Mouse (Mus musculus): Measurements from ENCODE around the gene Apopt1. TPM values are rescaled to one million over a fixed set of nuclear protein-coding genes. Genes with fewer than 3 reads are reported as not detected.
"Not testable (repeated sequence)": the region's sequence is repeated elsewhere in the genome, so short reads cannot be mapped to it uniquely, and the experiment has no call there.

The Apopt1 gene
- polyA plus RNA-seq, 1 experiment from 2014 or later = 69.6 TPM

- Histone ChIP-seq H3K4me1 (ENCODE audit: control insufficient read depth, insufficient read depth, low read length) (no peaks in the 10 kb centered on the region), H3K9ac (replicated peaks; ENCODE audit: low read depth, low read length) (no peak overlapping the region), H3K9me3 (ENCODE audit: control insufficient read depth, low read length) (no peaks in the 10 kb centered on the region), H3K27me3 (ENCODE audit: control insufficient read depth, insufficient read depth, low read length) (no peaks in the 10 kb centered on the region), H3K4me2 (ENCODE audit: low read depth, low read length) (no peak overlapping the region), H3K4me3 (ENCODE audit: low read depth, low read length) (no peak overlapping the region), H3K27ac (ENCODE audit: low read depth, low read length) (no peak overlapping the region), H3K36me3 (ENCODE audit: control insufficient read depth, insufficient read depth, low read length) (peaks cover 7% of the 10 kb centered on the region)
- WGBS = 97% methylated on average over 1 of the region's 1 CpGs
- ATAC-seq (ENCODE audit: low read depth) = no peak
Measured at GRCm38 (mm10) chr12:111727956-111728355, 14.9 kb downstream of the Apopt1 start.

- H3K27me3 ChIP-seq (ENCODE audit: control insufficient read depth, insufficient read depth, low read length) = no peaks in the 10 kb centered on the region
- WGBS = 33% methylated on average over 30 of the region's 30 CpGs
- no peaks in the 10 kb centered on the region for H3K4me1 ChIP-seq (ENCODE audit: control insufficient read depth, insufficient read depth, low read length)
- H3K4me2 ChIP-seq (ENCODE audit: low read depth, low read length) = no peak overlapping the region; the same call in 1 of the 2 replicates
- no peak overlapping the region for H3K4me3 ChIP-seq (ENCODE audit: low read depth, low read length)
- no peaks in the 10 kb centered on the region for H3K36me3 ChIP-seq (ENCODE audit: control insufficient read depth, insufficient read depth, low read length)
- H3K27ac ChIP-seq (ENCODE audit: low read depth, low read length) = no peak overlapping the region
- H3K9me3 ChIP-seq (ENCODE audit: control insufficient read depth, low read length) = no peaks in the 10 kb centered on the region
- ATAC-seq (ENCODE audit: low read depth) = peak; percentile 95
- no peak overlapping the region for H3K9ac ChIP-seq (replicated peaks; ENCODE audit: low read depth, low read length)
Measured at GRCm38 (mm10) chr12:111731822-111732807, 19.1 kb downstream of the Apopt1 start.

GRCm38 (mm10) chr12:111732921-111733320, 19.9 kb downstream of the Apopt1 start:
- Histone ChIP-seq H3K9ac (replicated peaks; ENCODE audit: low read depth, low read length) (no peak overlapping the region), H3K4me1 (ENCODE audit: control insufficient read depth, insufficient read depth, low read length) (no peaks in the 10 kb centered on the region), H3K27me3 (ENCODE audit: control insufficient read depth, insufficient read depth, low read length) (no peaks in the 10 kb centered on the region), H3K27ac (ENCODE audit: low read depth, low read length) (no peak overlapping the region), H3K9me3 (ENCODE audit: control insufficient read depth, low read length) (no peaks in the 10 kb centered on the region), H3K36me3 (ENCODE audit: control insufficient read depth, insufficient read depth, low read length) (no peaks in the 10 kb centered on the region), H3K4me3 (ENCODE audit: low read depth, low read length) (no peak overlapping the region), H3K4me2 (ENCODE audit: low read depth, low read length) (no peak overlapping the region)
- 56% methylated on average over 5 of the region's 5 CpGs for WGBS
- ATAC-seq (ENCODE audit: low read depth) = 0 out of 2 replicates have a peak, but pooled peaks have one; percentile 23

GRCm38 (mm10) chr12:111734912-111735311, 21.9 kb downstream of the Apopt1 start:
- ATAC-seq (ENCODE audit: low read depth) = no peak
- no peaks in the 10 kb centered on the region for H3K27me3 ChIP-seq (ENCODE audit: control insufficient read depth, insufficient read depth, low read length)
- H3K9ac ChIP-seq (replicated peaks; ENCODE audit: low read depth, low read length) = no peak overlapping the region
- H3K4me3 ChIP-seq (ENCODE audit: low read depth, low read length) = no peak overlapping the region
- no peaks in the 10 kb centered on the region for H3K9me3 ChIP-seq (ENCODE audit: control insufficient read depth, low read length)
- H3K4me2 ChIP-seq (ENCODE audit: low read depth, low read length) = no peak overlapping the region
- no peak overlapping the region for H3K27ac ChIP-seq (ENCODE audit: low read depth, low read length)
- no peaks in the 10 kb centered on the region for H3K36me3 ChIP-seq (ENCODE audit: control insufficient read depth, insufficient read depth, low read length)
- H3K4me1 ChIP-seq (ENCODE audit: control insufficient read depth, insufficient read depth, low read length) = no peaks in the 10 kb centered on the region
- WGBS = 83% methylated on average over 3 of the region's 3 CpGs

GRCm38 (mm10) chr12:111736676-111737075, 23.6 kb downstream of the Apopt1 start:
- H3K36me3 ChIP-seq (ENCODE audit: control insufficient read depth, insufficient read depth, low read length); H3K27ac ChIP-seq (ENCODE audit: low read depth, low read length); H3K27me3 ChIP-seq (ENCODE audit: control insufficient read depth, insufficient read depth, low read length); H3K4me2 ChIP-seq (ENCODE audit: low read depth, low read length); H3K4me1 ChIP-seq (ENCODE audit: control insufficient read depth, insufficient read depth, low read length); H3K9ac ChIP-seq (replicated peaks; ENCODE audit: low read depth, low read length); ATAC-seq (ENCODE audit: low read depth); H3K9me3 ChIP-seq (ENCODE audit: control insufficient read depth, low read length); H3K4me3 ChIP-seq (ENCODE audit: low read depth, low read length): not testable (repeated sequence)
- WGBS = 92% methylated on average over 8 of the region's 8 CpGs

- no peak for ATAC-seq (ENCODE audit: low read depth)
- Histone ChIP-seq H3K9me3 (ENCODE audit: control insufficient read depth, low read length) (no peaks in the 10 kb centered on the region), H3K27me3 (ENCODE audit: control insufficient read depth, insufficient read depth, low read length) (no peaks in the 10 kb centered on the region), H3K4me3 (ENCODE audit: low read depth, low read length) (no peak overlapping the region), H3K27ac (ENCODE audit: low read depth, low read length) (no peak overlapping the region), H3K4me1 (ENCODE audit: control insufficient read depth, insufficient read depth, low read length) (no peaks in the 10 kb centered on the region), H3K9ac (replicated peaks; ENCODE audit: low read depth, low read length) (no peak overlapping the region), H3K4me2 (ENCODE audit: low read depth, low read length) (no peak overlapping the region), H3K36me3 (ENCODE audit: control insufficient read depth, insufficient read depth, low read length) (no peaks in the 10 kb centered on the region)
- 50% methylated on average over 9 of the region's 9 CpGs for WGBS
Measured at GRCm38 (mm10) chr12:111737370-111737769, 24.3 kb downstream of the Apopt1 start.

GRCm38 (mm10) chr12:111738754-111739153, 25.7 kb downstream of the Apopt1 start:
- no peaks in the 10 kb centered on the region for H3K36me3 ChIP-seq (ENCODE audit: control insufficient read depth, insufficient read depth, low read length)
- no peak overlapping the region for H3K4me2 ChIP-seq (ENCODE audit: low read depth, low read length)
- H3K4me3 ChIP-seq (ENCODE audit: low read depth, low read length) = no peak overlapping the region
- H3K9ac ChIP-seq (replicated peaks; ENCODE audit: low read depth, low read length) = no peak overlapping the region
- H3K27ac ChIP-seq (ENCODE audit: low read depth, low read length) = no peak overlapping the region
- H3K27me3 ChIP-seq (ENCODE audit: control insufficient read depth, insufficient read depth, low read length) = no peaks in the 10 kb centered on the region
- 14% methylated on average over 3 of the region's 3 CpGs for WGBS
- H3K4me1 ChIP-seq (ENCODE audit: control insufficient read depth, insufficient read depth, low read length) = no peaks in the 10 kb centered on the region
- H3K9me3 ChIP-seq (ENCODE audit: control insufficient read depth, low read length) = no peaks in the 10 kb centered on the region
- ATAC-seq (ENCODE audit: low read depth) = no peak

GRCm38 (mm10) chr12:111741338-111741737, 28.3 kb downstream of the Apopt1 start:
- Histone ChIP-seq H3K9me3 (ENCODE audit: control insufficient read depth, low read length) (no peaks in the 10 kb centered on the region), H3K4me1 (ENCODE audit: control insufficient read depth, insufficient read depth, low read length) (no peaks in the 10 kb centered on the region), H3K4me3 (ENCODE audit: low read depth, low read length) (no peak overlapping the region), H3K9ac (replicated peaks; ENCODE audit: low read depth, low read length) (no peak overlapping the region), H3K27ac (ENCODE audit: low read depth, low read length) (no peak overlapping the region), H3K36me3 (ENCODE audit: control insufficient read depth, insufficient read depth, low read length) (no peaks in the 10 kb centered on the region), H3K4me2 (ENCODE audit: low read depth, low read length) (no peak overlapping the region), H3K27me3 (ENCODE audit: control insufficient read depth, insufficient read depth, low read length) (no peaks in the 10 kb centered on the region)
- ATAC-seq (ENCODE audit: low read depth) = no peak
- 72% methylated on average over 8 of the region's 8 CpGs for WGBS

GRCm38 (mm10) chr12:111743419-111743818, 30.4 kb downstream of the Apopt1 start:
- Histone ChIP-seq H3K27me3 (ENCODE audit: control insufficient read depth, insufficient read depth, low read length) (no peaks in the 10 kb centered on the region), H3K4me1 (ENCODE audit: control insufficient read depth, insufficient read depth, low read length) (no peaks in the 10 kb centered on the region), H3K9me3 (ENCODE audit: control insufficient read depth, low read length) (no peaks in the 10 kb centered on the region), H3K4me3 (ENCODE audit: low read depth, low read length) (no peak overlapping the region), H3K4me2 (ENCODE audit: low read depth, low read length) (no peak overlapping the region), H3K36me3 (ENCODE audit: control insufficient read depth, insufficient read depth, low read length) (no peaks in the 10 kb centered on the region), H3K9ac (replicated peaks; ENCODE audit: low read depth, low read length) (no peak overlapping the region), H3K27ac (ENCODE audit: low read depth, low read length) (no peak overlapping the region)
- WGBS = 82% methylated on average over 2 of the region's 2 CpGs
- no peak for ATAC-seq (ENCODE audit: low read depth)
